Mouse (Mus musculus) brain, embryonic 14.5 days (tissue): ENCODE data around the gene Lpin2.

Experiments used
- CTCF ChIP-seq: fragments of 200-500 bp; IDR thresholded peaks from 2 replicates; pipeline ENCODE4 v1.5.1; 2012; ENCODE audit warnings: inconsistent platforms, mild to moderate bottlenecking, moderate library complexity, borderline replicate concordance; ENCODE audit not compliant: insufficient read depth, insufficient read length; ENCODE audit errors: extremely low read depth
- POLR2A ChIP-seq: fragments of 200-500 bp; IDR thresholded peaks from 2 replicates; pipeline ENCODE4 v1.6.1; 2012; ENCODE audit warnings: mild to moderate bottlenecking, inconsistent platforms, borderline replicate concordance; ENCODE audit not compliant: poor library complexity, insufficient read depth, insufficient read length, severe bottlenecking; ENCODE audit errors: extremely low read depth

GRCm38 (mm10) chr17:71284890-71285289, 102.5 kb downstream of the Lpin2 start:
- TF ChIP-seq CTCF = no peak
- no peak for TF ChIP-seq POLR2A
